In genomic region chr7:12998851-12999250, GRCm38 (mm10) we compare ENCODE assay signal across 8 mouse cellular contexts. TPM values are rescaled to one million over a fixed set of nuclear protein-coding genes. Genes with fewer than 3 reads are reported as not detected.
DNase-seq lines count a peak whose midpoint lies in the region; ATAC-seq and TF ChIP-seq lines count a peak whose summit lies in the region.

Gene Trim28 (plus strand): TSS chr7:12999114.

- TF ChIP-seq EP300 in lung, postnatal 0 days (IDR thresholded peaks at IDR 0.05) = no peak
- no peak for TF ChIP-seq EP300 in heart, postnatal 0 days (IDR thresholded peaks at IDR 0.05; ENCODE audit: low read depth)

- WGBS in lung, postnatal 0 days = 79% methylated on average over 3 of the region's 3 CpGs
- WGBS in embryonic facial prominence, embryonic 15.5 days = 70% methylated on average over 3 of the region's 3 CpGs
- 74% methylated on average over 3 of the region's 3 CpGs for WGBS in heart, postnatal 0 days
- 81% methylated on average over 3 of the region's 3 CpGs for WGBS in limb, embryonic 10.5 days
- 81% methylated on average over 3 of the region's 3 CpGs for WGBS in neural tube, embryonic 15.5 days

- no peak for TF ChIP-seq CTCF in lung, postnatal 0 days (IDR thresholded peaks at IDR 0.05)
- TF ChIP-seq CTCF in heart, postnatal 0 days (IDR thresholded peaks at IDR 0.05; ENCODE audit: low read depth) = no peak

- no peak within 1 kb of the TSS for H3K27ac ChIP-seq in lung, postnatal 0 days (ENCODE audit: low read length)
- no peak within 1 kb of the TSS for H3K27ac ChIP-seq in embryonic facial prominence, embryonic 15.5 days (replicated peaks)
- H3K27ac ChIP-seq in heart, postnatal 0 days (ENCODE audit: low read depth) = no peak within 1 kb of the TSS
- H3K27ac ChIP-seq in limb, embryonic 10.5 days = no peak within 1 kb of the TSS
- H3K27ac ChIP-seq in neural tube, embryonic 15.5 days (replicated peaks) = no peak within 1 kb of the TSS

- DNase-seq in lung, postnatal 0 days (ENCODE audit: low spot score) = no peak
- no peak for DNase-seq in lung, postnatal 36 days
- no peak for DNase-seq in heart, postnatal 0 days (ENCODE audit: low spot score)
- DNase-seq in limb, embryonic 10.5 days (ENCODE audit: low spot score) = no peak
- no peak for DNase-seq in embryo, embryonic 10.5 days (ENCODE audit: low spot score)
- DNase-seq in natural killer cell, adult 2 months (ENCODE audit: low spot score in 2 of 2) = no peak

- no peaks in the 10 kb centered on the region for H3K27me3 ChIP-seq in lung, postnatal 0 days (replicated peaks; ENCODE audit: insufficient read depth, low read length)
- no peaks in the 10 kb centered on the region for H3K27me3 ChIP-seq in embryonic facial prominence, embryonic 15.5 days
- H3K27me3 ChIP-seq in heart, postnatal 0 days (ENCODE audit: control insufficient read depth, insufficient read depth, low read length) = no peaks in the 10 kb centered on the region
- H3K27me3 ChIP-seq in limb, embryonic 10.5 days (ENCODE audit: low read depth, poor library complexity, severe bottlenecking) = no peaks in the 10 kb centered on the region
- no peaks in the 10 kb centered on the region for H3K27me3 ChIP-seq in neural tube, embryonic 15.5 days (replicated peaks)

- no peaks in the 10 kb centered on the region for H3K36me3 ChIP-seq in lung, postnatal 0 days (ENCODE audit: insufficient read depth, low read length)
- H3K36me3 ChIP-seq in embryonic facial prominence, embryonic 15.5 days = no peaks in the 10 kb centered on the region; the same call in 1 of the 2 replicates
- no peaks in the 10 kb centered on the region for H3K36me3 ChIP-seq in heart, postnatal 0 days (replicated peaks; ENCODE audit: control insufficient read depth, insufficient read depth, low read length)
- H3K36me3 ChIP-seq in limb, embryonic 10.5 days = no peaks in the 10 kb centered on the region
- peaks cover 1% of the 10 kb centered on the region; the same call in 1 of the 2 replicates for H3K36me3 ChIP-seq in neural tube, embryonic 15.5 days

- no peak within 1 kb of the TSS for H3K9ac ChIP-seq in lung, postnatal 0 days (replicated peaks; ENCODE audit: low read depth)
- no peak within 1 kb of the TSS for H3K9ac ChIP-seq in embryonic facial prominence, embryonic 15.5 days
- H3K9ac ChIP-seq in heart, postnatal 0 days (replicated peaks; ENCODE audit: low read depth, low read length) = no peak within 1 kb of the TSS
- no peak within 1 kb of the TSS for H3K9ac ChIP-seq in neural tube, embryonic 15.5 days (replicated peaks)

- no peak for ATAC-seq in lung, postnatal 0 days
- no peak for ATAC-seq in embryonic facial prominence, embryonic 15.5 days (ENCODE audit: insufficient number of reproducible peaks, low FRiP score, low TSS enrichment, low read depth)
- no peak for ATAC-seq in heart, postnatal 0 days (ENCODE audit: insufficient read depth, low read depth)
- ATAC-seq in neural tube, embryonic 15.5 days (ENCODE audit: low FRiP score) = no peak

- no peaks in the 10 kb centered on the region for H3K4me1 ChIP-seq in lung, postnatal 0 days (ENCODE audit: insufficient read depth, low read depth, low read length)
- no peaks in the 10 kb centered on the region for H3K4me1 ChIP-seq in embryonic facial prominence, embryonic 15.5 days
- no peaks in the 10 kb centered on the region for H3K4me1 ChIP-seq in heart, postnatal 0 days (ENCODE audit: control insufficient read depth, insufficient read depth)
- H3K4me1 ChIP-seq in limb, embryonic 10.5 days = no peaks in the 10 kb centered on the region
- H3K4me1 ChIP-seq in neural tube, embryonic 15.5 days = no peaks in the 10 kb centered on the region

- no peak within 1 kb of the TSS for H3K4me2 ChIP-seq in lung, postnatal 0 days (replicated peaks; ENCODE audit: low read depth, low read length)
- H3K4me2 ChIP-seq in embryonic facial prominence, embryonic 15.5 days (replicated peaks) = no peak within 1 kb of the TSS
- no peak within 1 kb of the TSS for H3K4me2 ChIP-seq in heart, postnatal 0 days (ENCODE audit: low read depth, low read length)
- no peak within 1 kb of the TSS for H3K4me2 ChIP-seq in neural tube, embryonic 15.5 days

- H3K9me3 ChIP-seq in lung, postnatal 0 days (ENCODE audit: low read length) = no peaks in the 10 kb centered on the region
- no peaks in the 10 kb centered on the region for H3K9me3 ChIP-seq in embryonic facial prominence, embryonic 15.5 days (replicated peaks)
- H3K9me3 ChIP-seq in heart, postnatal 0 days (replicated peaks; ENCODE audit: control insufficient read depth, low read length) = no peaks in the 10 kb centered on the region
- no peaks in the 10 kb centered on the region for H3K9me3 ChIP-seq in limb, embryonic 10.5 days (replicated peaks)
- no peaks in the 10 kb centered on the region for H3K9me3 ChIP-seq in neural tube, embryonic 15.5 days (replicated peaks)

- no peak within 1 kb of the TSS for H3K4me3 ChIP-seq in lung, postnatal 0 days (ENCODE audit: low read depth, low read length)
- H3K4me3 ChIP-seq in embryonic facial prominence, embryonic 15.5 days (replicated peaks) = no peak within 1 kb of the TSS
- no peak within 1 kb of the TSS for H3K4me3 ChIP-seq in heart, postnatal 0 days (ENCODE audit: low read depth, low read length)
- no peak within 1 kb of the TSS for H3K4me3 ChIP-seq in limb, embryonic 10.5 days
- H3K4me3 ChIP-seq in neural tube, embryonic 15.5 days (replicated peaks) = no peak within 1 kb of the TSS

RNA-seq across cellular contexts. Expression of gene Trim28, which starts in this region (rescaled TPM):
- 85.6 and 87.2 TPM in 2 replicates for polyA plus RNA-seq in lung, postnatal 0 days (2015; fragmentation: Nextera tagmentation; extraction: Ambion mirVana)
- 279 and 290 TPM in 2 replicates for polyA plus RNA-seq in embryonic facial prominence, embryonic 15.5 days (2015; fragmentation: Nextera tagmentation; extraction: Ambion mirVana)
- 279 and 309 TPM in 2 replicates for total RNA-seq in heart, postnatal 0 days (2014; rRNA removed; ENCODE audit: low replicate concordance)
- polyA plus RNA-seq in heart, postnatal 0 days (2015; fragmentation: Nextera tagmentation; extraction: Ambion mirVana) = 67.8 and 69.9 TPM in 2 replicates
- 561 and 585 TPM in 2 replicates for polyA plus RNA-seq in limb, embryonic 10.5 days (2016; fragmentation: Nextera tagmentation; extraction: Ambion mirVana)
- polyA plus RNA-seq in neural tube, embryonic 15.5 days (2015; fragmentation: Nextera tagmentation; extraction: Ambion mirVana) = 202 and 224 TPM in 2 replicates
